ENCODE assay signal across 13 mouse cellular contexts in the genomic region with DNA sequence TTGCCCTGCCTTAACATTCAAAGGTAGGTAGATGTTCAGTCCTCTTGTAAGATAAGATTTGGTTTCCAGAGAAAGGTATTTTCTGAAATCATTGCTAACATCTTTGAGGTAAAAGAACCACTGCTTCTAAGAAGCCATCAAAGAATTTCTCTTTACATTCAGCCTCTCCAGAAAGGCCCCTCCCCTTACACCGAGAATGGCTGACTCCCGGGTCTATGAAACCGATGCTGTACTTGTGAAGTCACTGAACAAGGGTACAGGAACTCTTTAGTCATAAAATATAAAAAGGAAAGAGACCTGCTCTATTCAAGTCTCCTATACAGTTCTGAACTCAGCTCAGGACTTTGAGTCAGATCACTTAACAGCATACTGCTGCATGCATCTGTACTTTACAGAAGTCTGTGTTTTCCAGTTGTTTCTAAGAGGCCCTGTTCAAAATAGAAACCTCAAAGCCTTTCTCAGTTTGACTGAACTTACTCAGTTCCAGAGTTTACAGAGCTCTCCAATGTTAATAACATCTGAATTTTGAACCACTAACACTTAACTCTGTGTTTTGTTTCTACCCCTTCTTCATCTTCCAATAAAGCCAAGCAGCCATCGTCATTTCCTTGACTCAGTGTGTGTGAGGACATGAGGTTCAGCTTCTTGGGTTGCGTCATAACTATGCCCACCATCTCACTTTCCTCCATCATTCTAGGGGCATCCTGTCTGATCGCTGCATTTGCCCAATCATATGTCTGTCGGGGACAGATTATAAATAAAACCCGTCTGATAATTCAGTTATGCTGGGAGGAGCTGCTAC.
DNase-seq lines count a peak whose midpoint lies in the region; ATAC-seq and TF ChIP-seq lines count a peak whose summit lies in the region.
"Had no signal": no experiment of that assay in that cellular context is flagged by ENCODE, and none has a peak within 500 bp of the region (broad histone marks: within the 10 kb centered on the region; RNA-seq: fewer than 3 reads in every experiment).

No protein-coding gene starts in this region.

- ATAC-seq in forebrain, embryonic 12.5 days (ENCODE audit: low FRiP score): no peak
- ATAC-seq in forebrain, embryonic 14.5 days: no peak
- no peak for ATAC-seq in heart, embryonic 16.5 days (replicated peaks; ENCODE audit: extremely low read depth, insufficient read depth, low FRiP score)
- no peak for ATAC-seq in midbrain, embryonic 13.5 days
- no peak for ATAC-seq in midbrain, postnatal 0 days (ENCODE audit: low FRiP score)
- ATAC-seq: intestine, postnatal 0 days; liver, embryonic 12.5 days; Patski had no signal

- WGBS in forebrain, embryonic 12.5 days: 88% methylated on average over 8 of the region's 8 CpGs
- WGBS in forebrain, embryonic 14.5 days: 80% methylated on average over 8 of the region's 8 CpGs
- WGBS in heart, embryonic 16.5 days: 75% methylated on average over 8 of the region's 8 CpGs
- WGBS in midbrain, embryonic 13.5 days: 78% methylated on average over 8 of the region's 8 CpGs
- WGBS in midbrain, postnatal 0 days: 75% methylated on average over 8 of the region's 8 CpGs
- 91% methylated on average over 8 of the region's 8 CpGs for WGBS in limb, embryonic 10.5 days

- no peak for DNase-seq in forebrain, embryonic 14.5 days (ENCODE audit: low spot score)
- no peak for DNase-seq in heart, postnatal 25 days (ENCODE audit: low spot score)
- no peak for DNase-seq in midbrain, postnatal 0 days (ENCODE audit: low spot score)
- DNase-seq in limb, embryonic 10.5 days (ENCODE audit: low spot score): peak; percentile 9
- DNase-seq in kidney, postnatal 25 days: no peak
- DNase-seq: kidney, postnatal 10 days; lung, postnatal 10 days had no signal

- no peaks in the 10 kb centered on the region for H3K36me3 ChIP-seq in forebrain, embryonic 12.5 days (replicated peaks)
- peaks cover 1% of the 10 kb centered on the region; the same call in 1 of the 2 replicates for H3K36me3 ChIP-seq in forebrain, embryonic 14.5 days (ENCODE audit: control insufficient read depth, insufficient read depth, low read length)
- H3K36me3 ChIP-seq in heart, embryonic 16.5 days (ENCODE audit: control insufficient read depth, insufficient read depth): peaks cover 2% of the 10 kb centered on the region; the same call in 1 of the 2 replicates
- no peaks in the 10 kb centered on the region for H3K36me3 ChIP-seq in midbrain, embryonic 13.5 days
- H3K36me3 ChIP-seq in midbrain, postnatal 0 days (ENCODE audit: insufficient read depth, low read length): no peaks in the 10 kb centered on the region
- H3K36me3 ChIP-seq in limb, embryonic 10.5 days: no peaks in the 10 kb centered on the region
- H3K36me3 ChIP-seq: liver, embryonic 12.5 days had no signal

- intact Hi-C loops in heart, postnatal 25 days (cut with DNase I): no loop called here

- peaks cover 6% of the 10 kb centered on the region; the same call in 1 of the 2 replicates for H3K4me1 ChIP-seq in forebrain, embryonic 12.5 days
- no peaks in the 10 kb centered on the region; the same call in 1 of the 2 replicates for H3K4me1 ChIP-seq in forebrain, embryonic 14.5 days (ENCODE audit: control insufficient read depth, insufficient read depth, low read length)
- H3K4me1 ChIP-seq in heart, embryonic 16.5 days (ENCODE audit: control insufficient read depth, insufficient read depth, low read length): peaks cover 21% of the 10 kb centered on the region
- H3K4me1 ChIP-seq in midbrain, embryonic 13.5 days (replicated peaks): peaks cover 16% of the 10 kb centered on the region
- H3K4me1 ChIP-seq in midbrain, postnatal 0 days (ENCODE audit: insufficient read depth, low read length): no peaks in the 10 kb centered on the region
- H3K4me1 ChIP-seq in limb, embryonic 10.5 days: peaks cover 3% of the 10 kb centered on the region; the same call in 1 of the 2 replicates
- H3K4me1 ChIP-seq: liver, embryonic 12.5 days had no signal

- no peaks in the 10 kb centered on the region for H3K27me3 ChIP-seq in forebrain, embryonic 12.5 days
- H3K27me3 ChIP-seq in forebrain, embryonic 14.5 days (replicated peaks; ENCODE audit: control insufficient read depth, insufficient read depth, low read length): no peaks in the 10 kb centered on the region
- no peaks in the 10 kb centered on the region for H3K27me3 ChIP-seq in heart, embryonic 16.5 days (ENCODE audit: control insufficient read depth, insufficient read depth, low read length)
- H3K27me3 ChIP-seq in midbrain, embryonic 13.5 days: no peaks in the 10 kb centered on the region
- H3K27me3 ChIP-seq in midbrain, postnatal 0 days (ENCODE audit: insufficient read depth, low read length): no peaks in the 10 kb centered on the region
- no peaks in the 10 kb centered on the region for H3K27me3 ChIP-seq in limb, embryonic 10.5 days (ENCODE audit: low read depth, poor library complexity, severe bottlenecking)
- H3K27me3 ChIP-seq: liver, embryonic 12.5 days; Patski had no signal

- no peaks in the 10 kb centered on the region for H3K9me3 ChIP-seq in forebrain, embryonic 12.5 days
- H3K9me3 ChIP-seq in forebrain, embryonic 14.5 days (replicated peaks; ENCODE audit: control insufficient read depth, low read length): no peaks in the 10 kb centered on the region
- no peaks in the 10 kb centered on the region for H3K9me3 ChIP-seq in heart, embryonic 16.5 days (replicated peaks; ENCODE audit: control insufficient read depth, low read length)
- no peaks in the 10 kb centered on the region for H3K9me3 ChIP-seq in midbrain, embryonic 13.5 days
- no peaks in the 10 kb centered on the region for H3K9me3 ChIP-seq in midbrain, postnatal 0 days (ENCODE audit: low read length)
- no peaks in the 10 kb centered on the region for H3K9me3 ChIP-seq in limb, embryonic 10.5 days (replicated peaks)
- H3K9me3 ChIP-seq: liver, embryonic 12.5 days had no signal

- H3K4me3 ChIP-seq in forebrain, embryonic 12.5 days (replicated peaks): no peak overlapping the region
- no peak overlapping the region for H3K4me3 ChIP-seq in forebrain, embryonic 14.5 days (ENCODE audit: low read depth, low read length)
- H3K4me3 ChIP-seq in heart, embryonic 16.5 days (ENCODE audit: low read length): no peak overlapping the region
- H3K4me3 ChIP-seq in midbrain, embryonic 13.5 days (replicated peaks): no peak overlapping the region
- H3K4me3 ChIP-seq in midbrain, postnatal 0 days (ENCODE audit: low read depth, low read length): no peak overlapping the region
- no peak overlapping the region for H3K4me3 ChIP-seq in limb, embryonic 10.5 days
- H3K4me3 ChIP-seq: liver, embryonic 12.5 days had no signal

- no peak overlapping the region for H3K9ac ChIP-seq in forebrain, embryonic 12.5 days
- H3K9ac ChIP-seq in forebrain, embryonic 14.5 days (ENCODE audit: low read length): no peak overlapping the region
- no peak overlapping the region for H3K9ac ChIP-seq in heart, embryonic 16.5 days (ENCODE audit: low read length)
- no peak overlapping the region for H3K9ac ChIP-seq in midbrain, embryonic 13.5 days (replicated peaks)
- H3K9ac ChIP-seq in midbrain, postnatal 0 days (replicated peaks; ENCODE audit: low read length, poor library complexity, severe bottlenecking): no peak overlapping the region
- H3K9ac ChIP-seq: liver, embryonic 12.5 days had no signal

- H3K4me2 ChIP-seq in forebrain, embryonic 12.5 days: no peak overlapping the region
- no peak overlapping the region for H3K4me2 ChIP-seq in forebrain, embryonic 14.5 days (ENCODE audit: low read length)
- H3K4me2 ChIP-seq in heart, embryonic 16.5 days (ENCODE audit: low read depth, low read length): no peak overlapping the region
- H3K4me2 ChIP-seq in midbrain, embryonic 13.5 days (replicated peaks): no peak overlapping the region
- no peak overlapping the region for H3K4me2 ChIP-seq in midbrain, postnatal 0 days (ENCODE audit: low read depth, low read length, poor library complexity, severe bottlenecking)
- H3K4me2 ChIP-seq: liver, embryonic 12.5 days had no signal

- TF ChIP-seq CTCF in midbrain, postnatal 0 days (IDR thresholded peaks at IDR 0.05): no peak

- H3K27ac ChIP-seq in forebrain, embryonic 12.5 days: peak overlapping the region; percentile 2; the same call in 1 of the 2 replicates
- no peak overlapping the region for H3K27ac ChIP-seq in forebrain, embryonic 14.5 days (ENCODE audit: low read depth, low read length)
- H3K27ac ChIP-seq in heart, embryonic 16.5 days (ENCODE audit: low read length): peak overlapping the region; percentile 7; the same call in 1 of the 2 replicates
- H3K27ac ChIP-seq in midbrain, embryonic 13.5 days: peak overlapping the region; percentile 19; the same call in 1 of the 2 replicates
- H3K27ac ChIP-seq in midbrain, postnatal 0 days (ENCODE audit: low read depth, low read length): no peak overlapping the region
- no peak overlapping the region for H3K27ac ChIP-seq in limb, embryonic 10.5 days
- H3K27ac ChIP-seq: liver, embryonic 12.5 days had no signal

Comparison
In these comparisons a context has a peak if more than half of its experiments do, and no peak if none do; other contexts are left out.
1. H3K27ac ChIP-seq: peak in forebrain, embryonic 12.5 days (single experiment), heart, embryonic 16.5 days (single experiment) and midbrain, embryonic 13.5 days (single experiment); none in forebrain, embryonic 14.5 days (single experiment), midbrain, postnatal 0 days (single experiment) and limb, embryonic 10.5 days (single experiment).